Mouse (Mus musculus) brown adipose tissue, adult 24 weeks (tissue): Measurements from ENCODE around the gene Lrrc23. TPM values are rescaled to one million over a fixed set of nuclear protein-coding genes. Genes with fewer than 3 reads are reported as not detected.
A peak's percentile ranks its signal among the peaks of the same experiment; 100 is the strongest.

Experiments
- H3K27ac ChIP-seq: fragments of 200-500 bp; replicated peaks from 2 replicates; pipeline ENCODE4 v1.5.1; 2012; ENCODE audit warnings: low read depth, mild to moderate bottlenecking, low read length
- H3K4me1 ChIP-seq: fragments of 200-500 bp; 2 replicates; pipeline ENCODE4 v1.6.1; 2012; ENCODE audit warnings: low read length, mixed read lengths; ENCODE audit not compliant: control insufficient read depth, insufficient read depth, insufficient read length
- H3K4me3 ChIP-seq: fragments of 200-500 bp; 2 replicates; pipeline ENCODE4 v1.5.1; 2012; ENCODE audit warnings: low read depth, mild to moderate bottlenecking, low read length, moderate library complexity; ENCODE audit not compliant: insufficient read depth
- polyA plus RNA-seq: library from polyadenylated mRNA; stranded (reverse); fragments of >200 nt; gene quantifications from 2 replicates; pipeline ENCODE4 v1.2.4, GENCODE M21; 2012; ENCODE audit not compliant: missing spikeins, insufficient read depth, insufficient read length

The Lrrc23 gene
- polyA plus RNA-seq, 1 experiment = not detected

- Histone ChIP-seq H3K27ac (peak overlapping the region; percentile 64), H3K4me3 (peak overlapping the region; percentile 63), H3K4me1 (peaks cover 3% of the 10 kb centered on the region; the same call in 1 of the 2 replicates)
Observed at GRCm38 (mm10) chr6:124745490-124746295, 33.8 kb downstream of the Lrrc23 start.

- Histone ChIP-seq H3K4me1 (peaks cover 6% of the 10 kb centered on the region; the same call in 1 of the 2 replicates), H3K27ac (peak overlapping the region; percentile 27; the same call in 1 of the 2 replicates), H3K4me3 (peak overlapping the region; percentile 41)
Observed at GRCm38 (mm10) chr6:124744755-124745321, 34.7 kb downstream of the Lrrc23 start.

- H3K27ac ChIP-seq = no peak overlapping the region
- H3K4me1 ChIP-seq = peaks cover 11% of the 10 kb centered on the region; the same call in 1 of the 2 replicates
- no peak overlapping the region for H3K4me3 ChIP-seq
Observed at GRCm38 (mm10) chr6:124743647-124744046, 35.9 kb downstream of the Lrrc23 start.

- H3K4me1 ChIP-seq = peaks cover 11% of the 10 kb centered on the region; the same call in 1 of the 2 replicates
- no peak overlapping the region for H3K27ac ChIP-seq
- no peak overlapping the region for H3K4me3 ChIP-seq
Observed at GRCm38 (mm10) chr6:124742839-124743514, 36.5 kb downstream of the Lrrc23 start.

GRCm38 (mm10) chr6:124741842-124742241, 37.7 kb downstream of the Lrrc23 start:
- Histone ChIP-seq H3K4me3 (no peak overlapping the region), H3K27ac (peak overlapping the region; percentile 33), H3K4me1 (peaks cover 11% of the 10 kb centered on the region; the same call in 1 of the 2 replicates)

GRCm38 (mm10) chr6:124740888-124741761, 38.4 kb downstream of the Lrrc23 start, which contains the start of gene Grcc10:
Gene Grcc10 (minus strand): TSS chr6:124741374.
- peak within 1 kb of the TSS; percentile 91 for H3K27ac ChIP-seq
- peak within 1 kb of the TSS; percentile 65 for H3K4me3 ChIP-seq
- peaks cover 11% of the 10 kb centered on the region; the same call in 1 of the 2 replicates for H3K4me1 ChIP-seq

- peaks cover 11% of the 10 kb centered on the region; the same call in 1 of the 2 replicates for H3K4me1 ChIP-seq
- H3K27ac ChIP-seq = peak overlapping the region; percentile 91
- H3K4me3 ChIP-seq = peak overlapping the region; percentile 65
Observed at GRCm38 (mm10) chr6:124740211-124740887, 39.2 kb downstream of the Lrrc23 start.

GRCm38 (mm10) chr6:124739231-124739796, 40.2 kb downstream of the Lrrc23 start:
- H3K27ac ChIP-seq = peak overlapping the region; percentile 91; the same call in 1 of the 2 replicates
- peaks cover 8% of the 10 kb centered on the region; the same call in 1 of the 2 replicates for H3K4me1 ChIP-seq
- H3K4me3 ChIP-seq = no peak overlapping the region

- peaks cover 8% of the 10 kb centered on the region; the same call in 1 of the 2 replicates for H3K4me1 ChIP-seq
- no peak within 1 kb of the TSS for H3K4me3 ChIP-seq
- no peak within 1 kb of the TSS for H3K27ac ChIP-seq
Observed at GRCm38 (mm10) chr6:124738511-124739023, 41.0 kb downstream of the Lrrc23 start, which contains the start of gene Ptpn6. Gene Ptpn6 (minus strand): TSS chr6:124738714.

- Histone ChIP-seq H3K4me1 (peaks cover 8% of the 10 kb centered on the region; the same call in 1 of the 2 replicates), H3K27ac (no peak overlapping the region), H3K4me3 (no peak overlapping the region)
Observed at GRCm38 (mm10) chr6:124737040-124737439, 42.5 kb downstream of the Lrrc23 start.

- no peak overlapping the region for H3K27ac ChIP-seq
- peaks cover 4% of the 10 kb centered on the region; the same call in 1 of the 2 replicates for H3K4me1 ChIP-seq
- H3K4me3 ChIP-seq = no peak overlapping the region
Observed at GRCm38 (mm10) chr6:124734417-124734816, 45.1 kb downstream of the Lrrc23 start.

GRCm38 (mm10) chr6:124732476-124733370, 46.8 kb downstream of the Lrrc23 start:
- Histone ChIP-seq H3K4me3 (peak overlapping the region; percentile 55), H3K27ac (peak overlapping the region; percentile 74; the same call in 1 of the 2 replicates), H3K4me1 (no peaks in the 10 kb centered on the region)
